Mouse (Mus musculus) brain, embryonic 18.5 days (tissue): ENCODE results near the gene E2f7.

Experiments
- DNase-seq: peaks from one replicate; pipeline ENCODE4 v3.0.0-alpha.2; 2012; ENCODE audit warnings: low read depth, low spot score

E2f7 gene

DNA sequence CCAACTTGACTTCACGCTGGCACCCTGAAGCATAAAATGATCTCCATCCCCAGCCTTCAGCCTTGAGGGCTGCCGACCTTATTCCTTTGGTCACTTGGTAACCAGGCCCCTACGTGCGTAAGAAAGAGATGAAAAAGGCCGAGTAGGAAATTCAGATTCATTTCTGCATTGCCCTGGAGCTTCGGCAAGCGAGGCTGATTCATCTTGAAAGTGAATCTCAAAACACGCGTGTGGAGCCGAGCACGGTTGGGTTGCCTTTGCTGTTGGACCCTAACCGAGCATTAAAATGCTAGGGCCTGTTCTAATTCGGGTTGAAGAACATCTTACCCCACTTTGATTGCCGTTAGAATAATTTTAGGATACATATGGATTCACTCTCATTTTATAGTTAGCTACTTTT, 28.6 kb downstream of the E2f7 start:
- no peak for DNase-seq

GRCm38 (mm10) chr10:110781772-110782171, 36.5 kb downstream of the E2f7 start:
- no peak for DNase-seq

- no peak for DNase-seq
These were observed 37.4 kb downstream of the E2f7 start for GRCm38 (mm10) chr10:110782655-110783054.

GRCm38 (mm10) chr10:110788049-110788752, 43.0 kb downstream of the E2f7 start:
- no peak for DNase-seq

GRCm38 (mm10) chr10:110789683-110790082, 44.4 kb downstream of the E2f7 start:
- DNase-seq: no peak

DNA sequence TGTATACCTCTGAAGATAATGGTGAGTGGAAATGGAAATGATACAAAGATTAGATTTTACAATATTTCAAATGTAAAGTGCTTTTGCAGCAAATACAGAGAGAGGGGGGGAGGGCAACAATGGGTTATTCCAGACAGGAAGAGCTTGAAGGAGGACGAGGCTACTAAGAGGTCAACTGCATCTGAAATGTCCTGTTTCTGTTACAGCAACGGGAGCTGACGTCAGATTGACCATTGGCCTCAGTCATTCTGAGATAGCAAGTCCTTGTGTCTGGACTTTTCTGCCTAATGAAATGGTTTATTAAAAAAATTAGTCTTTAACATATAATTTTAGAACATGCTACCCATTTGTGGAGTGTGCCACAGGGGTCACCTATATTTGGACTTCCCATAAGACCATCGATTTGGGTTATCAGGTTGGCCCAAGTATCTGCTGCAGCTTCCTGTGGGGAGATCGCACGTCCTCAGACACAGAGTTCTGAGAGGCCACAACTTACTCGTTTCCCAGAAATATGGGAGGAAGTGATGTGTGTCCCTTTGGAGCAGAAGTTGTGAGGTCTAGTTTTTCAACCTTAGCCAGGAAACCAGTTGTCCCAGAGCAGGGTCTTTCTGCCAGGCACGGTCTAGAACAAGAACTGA, 48.0 kb downstream of the E2f7 start:
- DNase-seq: no peak

GRCm38 (mm10) chr10:110794564-110795205, 49.4 kb downstream of the E2f7 start:
- DNase-seq: peak; percentile 39

GRCm38 (mm10) chr10:110795206-110795796, 50.1 kb downstream of the E2f7 start:
- no peak for DNase-seq

GRCm38 (mm10) chr10:110801296-110801695, 56.1 kb downstream of the E2f7 start:
- DNase-seq: no peak

- DNase-seq: no peak
These were observed 59.2 kb downstream of the E2f7 start for GRCm38 (mm10) chr10:110804279-110805024.

DNA sequence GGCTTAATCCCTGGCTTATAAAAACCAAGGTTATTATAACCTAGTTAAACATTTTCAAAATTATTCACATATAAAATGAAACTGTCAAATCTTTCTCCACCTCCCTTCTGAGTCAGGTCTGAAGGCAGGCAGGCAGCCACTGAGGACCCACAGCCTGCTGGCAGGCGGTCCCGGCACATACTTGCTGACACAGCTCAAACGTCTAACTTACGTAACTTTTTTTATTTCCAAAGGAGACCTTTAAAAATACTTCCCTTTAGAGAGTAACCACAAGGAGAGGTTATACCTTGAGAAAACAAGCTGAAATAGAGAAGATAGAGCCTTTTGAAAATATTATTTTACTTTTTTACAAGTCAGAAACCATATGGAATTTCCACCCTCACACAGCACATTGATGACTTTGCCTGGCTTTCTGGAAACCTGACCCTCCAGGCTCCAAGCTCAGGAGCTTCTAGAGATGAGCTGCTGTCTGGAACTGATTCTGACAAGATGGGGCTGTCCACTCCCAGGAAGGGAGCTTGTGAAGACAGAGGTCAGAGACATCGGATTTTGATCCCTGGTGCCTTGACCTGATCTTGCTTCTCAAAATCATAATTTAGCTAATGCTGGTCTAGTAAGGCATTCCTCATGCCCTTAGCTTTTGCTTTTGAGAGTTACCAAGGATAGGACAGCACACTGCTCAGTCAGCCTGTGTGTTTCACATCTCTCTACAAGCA, 59.9 kb downstream of the E2f7 start:
- no peak for DNase-seq

DNA sequence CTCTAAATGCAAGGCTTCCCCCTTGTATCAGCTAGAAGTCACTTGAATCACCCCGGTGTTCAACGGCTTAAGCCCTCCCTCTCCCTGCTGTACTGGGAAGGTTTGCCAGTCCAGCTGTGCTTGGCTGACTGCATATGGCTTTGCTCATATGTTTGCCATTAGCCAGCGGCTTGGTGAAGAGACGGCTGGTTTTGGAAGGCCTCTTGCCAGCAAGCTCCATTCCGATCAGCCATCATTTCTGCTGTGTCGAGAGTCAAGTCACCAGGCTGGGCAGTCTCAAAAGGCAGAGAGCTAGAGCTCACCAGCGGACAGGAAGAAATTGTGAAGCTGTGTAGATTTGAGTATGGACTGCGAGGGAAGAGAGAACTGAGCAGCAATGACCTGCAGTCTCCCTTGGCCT, 61.2 kb downstream of the E2f7 start:
- no peak for DNase-seq

GRCm38 (mm10) chr10:110810528-110810927, 65.3 kb downstream of the E2f7 start:
- no peak for DNase-seq

DNA sequence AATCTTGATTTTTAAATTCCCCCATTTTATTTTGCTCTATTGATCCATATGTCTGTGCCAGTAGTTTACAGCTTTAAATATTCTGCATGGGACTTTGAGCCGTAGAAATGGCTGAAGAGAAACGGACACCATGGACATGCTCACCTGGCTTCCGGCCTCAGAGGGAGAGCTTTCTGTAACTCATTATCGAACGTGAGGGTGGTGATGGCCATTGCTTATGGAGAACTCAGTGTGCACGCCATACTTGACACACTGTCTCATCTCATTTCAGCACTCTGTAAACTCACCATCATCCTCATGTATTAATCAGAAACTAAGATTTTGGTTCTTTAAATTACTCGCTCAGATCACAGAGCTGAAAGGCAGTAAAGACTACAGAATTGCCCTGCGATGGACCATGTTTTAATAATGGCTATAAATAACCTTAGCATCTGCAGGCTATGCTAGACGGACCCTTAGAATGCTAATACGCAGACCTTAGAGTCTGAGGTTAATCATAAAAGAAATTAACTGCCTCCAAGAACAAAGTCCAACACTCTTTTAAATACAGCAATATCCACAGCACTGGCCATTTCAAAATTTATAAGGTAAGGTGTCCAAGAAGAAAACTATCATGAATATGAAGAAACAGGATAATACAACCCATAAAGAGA, 66.1 kb downstream of the E2f7 start:
- DNase-seq: no peak

DNA sequence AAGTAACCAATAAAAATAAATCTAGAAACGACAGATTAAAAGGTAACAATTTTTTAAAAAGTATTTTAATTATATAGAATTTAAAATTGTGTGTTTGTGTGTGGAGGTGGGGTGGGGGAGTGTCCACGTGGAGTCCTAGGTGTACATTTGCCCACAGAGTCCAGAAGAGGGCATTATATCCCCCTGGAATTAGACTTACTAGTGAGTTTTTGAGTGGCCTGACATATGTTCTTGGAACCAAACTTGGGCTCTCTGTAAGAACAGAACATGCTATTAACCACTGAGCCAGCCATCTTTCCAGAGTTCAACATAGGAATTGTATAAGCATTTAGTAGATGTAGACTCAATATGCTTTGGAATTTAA, 66.6 kb downstream of the E2f7 start:
- DNase-seq: no peak

DNA sequence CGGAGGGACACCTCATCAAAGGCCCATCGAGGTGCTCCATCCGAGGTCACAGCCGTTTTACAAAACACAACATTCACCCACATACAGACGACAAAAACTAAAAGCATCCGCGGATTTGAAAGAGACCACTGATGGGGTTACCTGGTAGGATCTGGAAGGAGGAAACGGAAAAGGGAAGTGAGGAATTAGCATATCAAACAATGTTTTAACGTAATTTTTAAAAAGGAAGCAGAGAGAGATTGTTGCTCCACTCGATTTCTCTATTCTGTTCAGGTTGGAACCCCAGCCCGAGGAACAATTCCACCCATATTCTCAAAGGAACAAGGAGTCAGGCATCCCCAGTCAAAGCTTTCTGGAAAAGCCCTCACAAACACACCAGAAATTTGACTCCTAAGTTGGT, 75.9 kb downstream of the E2f7 start:
- no peak for DNase-seq

GRCm38 (mm10) chr10:110821692-110822091, 76.5 kb downstream of the E2f7 start:
- DNase-seq: no peak

- DNase-seq: no peak
These were observed 87.1 kb downstream of the E2f7 start for GRCm38 (mm10) chr10:110832336-110832735.

- DNase-seq: no peak
These were observed 90.0 kb downstream of the E2f7 start for GRCm38 (mm10) chr10:110835115-110835806.
